In genomic region chr2:6872131-6872893, GRCm38 (mm10) we compare ENCODE assay signal across 8 mouse cellular contexts.
DNase-seq lines count a peak whose midpoint lies in the region; ATAC-seq and TF ChIP-seq lines count a peak whose summit lies in the region.

No protein-coding gene starts in this region.

- intact Hi-C loops in heart, postnatal 36 days (cut with DNase I) = loop anchor here (10.0 kb wide), 1 partner anchor 212 kb away; no protein-coding TSS in a partner anchor

- TF ChIP-seq POLR2A in brain, embryonic 14.5 days (IDR thresholded peaks at IDR 0.05; ENCODE audit: borderline replicate concordance, extremely low read depth, insufficient read depth, insufficient read length, poor library complexity, severe bottlenecking) = 0 out of 2 replicates have a peak, but pooled peaks have one; percentile 18

- H3K27me3 ChIP-seq in forebrain, embryonic 12.5 days = no peaks in the 10 kb centered on the region

- DNase-seq in CD8-positive naive resting alpha-beta T cell, adult 2 months (ENCODE audit: low read depth in 2 of 2, low spot score in 2 of 2) = peak; percentile 19 to 28
- peak; percentile 90 for DNase-seq in brain, embryonic 14.5 days (ENCODE audit: low read depth)
- peak; percentile 61 to 71 for DNase-seq in heart, postnatal 36 days
- DNase-seq in layer of hippocampus, postnatal 10 days (ENCODE audit: low spot score in 2 of 2) = peak; percentile 70 to 79
- DNase-seq in lung, postnatal 36 days = peak; percentile 78
- peak; percentile 81 for DNase-seq in retina, postnatal 7 days (ENCODE audit: low read depth, low spot score)
- peak; percentile 87 for DNase-seq in thymus, postnatal 4 days

- H3K9me3 ChIP-seq in forebrain, embryonic 12.5 days = no peaks in the 10 kb centered on the region

- H3K4me3 ChIP-seq in forebrain, embryonic 12.5 days (replicated peaks) = peak overlapping the region; percentile 92

- H3K36me3 ChIP-seq in forebrain, embryonic 12.5 days (replicated peaks) = no peaks in the 10 kb centered on the region

- peak; percentile 88 for ATAC-seq in forebrain, embryonic 12.5 days (ENCODE audit: low FRiP score)

- peaks cover 60% of the 10 kb centered on the region for H3K4me1 ChIP-seq in forebrain, embryonic 12.5 days

- peak overlapping the region; percentile 97 for H3K27ac ChIP-seq in forebrain, embryonic 12.5 days

- WGBS in forebrain, embryonic 12.5 days = under 1% methylated on average over 106 of the region's 124 CpGs

- TF ChIP-seq CTCF in brain, embryonic 14.5 days (IDR thresholded peaks at IDR 0.05; ENCODE audit: borderline replicate concordance, extremely low read depth, insufficient read depth, insufficient read length) = no peak

- H3K4me2 ChIP-seq in forebrain, embryonic 12.5 days = peak overlapping the region; percentile 87

- peak overlapping the region; percentile 97 for H3K9ac ChIP-seq in forebrain, embryonic 12.5 days

Comparison
In these comparisons a context has a peak if more than half of its experiments do, and no peak if none do; other contexts are left out.
1. Peak in every context shown above with its lines: DNase-seq, ATAC-seq, H3K4me3 ChIP-seq and H3K27ac ChIP-seq.
2. DNase-seq: peak in every context shown above with its lines; median percentile 90 in brain, embryonic 14.5 days; 87 in thymus, postnatal 4 days; 81 in retina, postnatal 7 days; 78 in lung, postnatal 36 days; 74 in layer of hippocampus, postnatal 10 days; 66 in heart, postnatal 36 days; 24 in CD8-positive naive resting alpha-beta T cell, adult 2 months.